Mouse (Mus musculus): ENCODE data around the gene Jam3.

DNA sequence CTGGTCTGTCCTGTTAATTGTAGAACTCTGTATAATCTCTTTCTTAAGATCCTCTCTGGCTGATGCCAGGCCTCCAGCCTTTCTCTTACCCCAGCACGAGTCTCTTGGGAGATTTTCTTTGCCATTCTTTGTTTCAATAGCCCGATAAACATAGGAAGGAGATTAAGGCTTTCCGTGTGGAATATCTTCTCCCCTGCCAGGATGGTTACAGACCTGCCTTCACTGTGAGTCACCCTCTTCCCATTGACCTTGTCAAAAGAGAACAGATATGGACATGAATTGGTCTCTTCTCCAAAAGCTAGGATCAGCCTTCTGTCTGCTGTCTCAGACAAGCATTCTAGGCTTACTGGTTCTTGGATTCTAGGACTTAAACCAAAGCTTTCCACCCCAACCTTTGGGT, 15.5 kb upstream of the Jam3 start:
- no peak for TF ChIP-seq MYOG (IDR thresholded peaks at IDR 0.05; ENCODE audit: control insufficient read depth in 1 of 3, insufficient read depth in 1 of 3, insufficient read length in 2 of 3, low read depth in 2 of 3)
- no peak for TF ChIP-seq POLR2A (IDR thresholded peaks at IDR 0.05; ENCODE audit: insufficient read length, low read depth)
- no peak for TF ChIP-seq MAX (IDR thresholded peaks at IDR 0.05; ENCODE audit: low read depth)
- TF ChIP-seq CEBPB (IDR thresholded peaks at IDR 0.05; ENCODE audit: insufficient read depth, poor library complexity, severe bottlenecking) = no peak

All from myocyte (in vitro differentiated cells).